Mouse (Mus musculus) T-helper 17 cell (primary cell): ENCODE results near the gene Scg5.

Experiments
- in situ Hi-C, 2 experiments: fragments of 300-600 bp; cut with MboI, MseI; formaldehyde crosslinking; loops; 1 replicate in 1 of 2; 2 replicates in 1 of 2; pipeline ENCODE4 v1.15.1; 2025; ENCODE audit warnings: high pct_unique_total_duplicates in 2 of 2

Scg5 gene

DNA sequence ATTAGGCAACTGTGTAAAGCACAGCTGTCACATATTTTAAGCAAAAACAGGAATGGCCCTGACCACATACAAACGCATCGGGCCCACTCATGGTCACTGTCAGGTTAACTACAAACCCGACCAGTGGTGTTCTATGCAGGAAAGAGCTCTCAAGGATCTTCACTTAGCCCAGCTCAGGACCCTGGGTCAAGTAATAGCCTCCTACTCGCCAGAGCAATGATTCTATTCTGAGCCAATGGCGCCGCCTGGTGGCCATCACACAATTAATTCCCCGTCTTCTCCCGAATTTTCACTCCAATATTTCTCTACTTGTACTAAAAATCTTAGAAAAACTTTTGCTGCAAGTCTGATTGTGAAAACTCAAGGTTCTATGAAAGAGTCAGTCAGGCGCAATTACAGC is 21.3 kb downstream of the Scg5 start:
- in situ Hi-C loops: loop anchor here (10.0 to 25.0 kb wide), 2 partner anchors 313 to 1020 kb away; no protein-coding TSS in a partner anchor

DNA sequence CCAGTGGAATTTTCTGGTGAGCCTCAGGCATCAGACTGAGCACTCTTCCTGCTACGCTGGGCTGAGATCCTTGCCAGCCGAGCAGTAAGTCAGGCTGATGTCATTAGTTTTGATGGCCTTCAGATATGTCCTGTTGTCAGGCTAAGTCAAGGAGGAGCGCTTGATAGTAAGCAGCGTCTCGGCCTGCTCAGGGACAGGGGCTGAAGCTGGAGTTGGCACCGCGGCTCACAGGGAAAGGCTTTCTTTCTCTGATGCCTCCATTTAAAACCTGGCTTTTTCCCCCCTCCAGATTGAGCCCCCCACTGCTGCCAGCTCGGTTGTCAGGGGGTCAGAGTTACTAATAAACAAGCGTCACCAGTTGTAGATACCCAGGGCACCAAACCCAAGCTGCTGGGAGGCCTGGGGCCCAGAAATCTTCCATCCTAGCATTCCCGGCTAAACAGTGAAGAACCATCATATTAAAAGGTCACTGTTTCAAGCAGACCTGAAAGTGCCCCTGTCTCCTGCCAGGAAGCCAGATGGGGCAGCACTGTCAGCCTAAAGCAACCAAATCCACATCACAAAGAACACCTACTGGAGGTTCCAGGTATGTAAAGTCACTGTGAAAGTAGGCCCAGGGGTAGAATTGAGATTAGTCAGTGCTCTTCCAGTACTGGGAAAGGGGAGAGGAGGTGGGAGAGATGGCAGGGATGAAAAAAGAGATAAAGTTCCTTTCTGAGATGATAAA is 21.9 kb downstream of the Scg5 start:
- in situ Hi-C loops: loop anchor here (10.0 to 25.0 kb wide), 2 partner anchors 312 to 1020 kb away; no protein-coding TSS in a partner anchor

DNA sequence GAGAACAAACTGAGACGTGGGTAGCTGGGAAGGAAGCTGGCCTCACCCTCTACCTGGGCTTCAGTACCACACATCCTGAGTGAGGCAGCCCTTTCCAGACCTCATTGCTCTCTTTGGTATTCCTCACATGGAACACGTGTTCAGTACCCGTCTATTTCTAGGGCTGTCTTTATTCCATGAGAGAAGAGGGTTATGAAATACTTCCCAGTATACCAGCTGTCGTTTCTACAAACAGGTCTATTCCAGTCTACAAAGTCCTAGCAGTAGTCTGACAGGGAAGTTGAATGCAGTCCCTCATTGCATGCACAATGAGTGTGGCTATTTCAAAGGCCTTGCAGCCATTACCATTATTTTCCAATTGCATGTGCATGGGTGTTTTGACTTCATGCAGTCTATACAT is 23.2 kb downstream of the Scg5 start:
- in situ Hi-C loops: loop anchor here (10.0 to 25.0 kb wide), 2 partner anchors 311 to 1018 kb away; no protein-coding TSS in a partner anchor

DNA sequence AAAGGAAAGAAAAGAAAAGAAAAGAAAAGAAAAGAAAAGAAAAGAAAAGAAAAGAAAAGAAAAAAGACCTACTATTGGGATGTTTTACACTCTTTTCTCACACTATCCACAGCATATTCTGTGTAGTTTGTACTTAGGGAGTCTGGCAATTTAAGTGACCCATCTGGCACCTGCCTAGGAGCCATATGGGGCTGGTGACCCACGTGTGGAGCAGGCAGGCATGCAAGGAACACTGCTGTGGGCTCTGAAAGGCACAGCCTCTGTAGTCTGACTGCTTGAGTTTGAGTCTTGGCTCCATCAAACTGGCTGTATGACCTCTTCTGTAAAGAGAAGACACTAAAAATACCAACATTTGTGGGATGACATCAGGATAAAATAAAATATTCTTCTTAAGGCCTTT is 25.2 kb downstream of the Scg5 start:
- in situ Hi-C loops: loop anchor here (10.0 to 25.0 kb wide), 2 partner anchors 309 to 1016 kb away; no protein-coding TSS in a partner anchor

DNA sequence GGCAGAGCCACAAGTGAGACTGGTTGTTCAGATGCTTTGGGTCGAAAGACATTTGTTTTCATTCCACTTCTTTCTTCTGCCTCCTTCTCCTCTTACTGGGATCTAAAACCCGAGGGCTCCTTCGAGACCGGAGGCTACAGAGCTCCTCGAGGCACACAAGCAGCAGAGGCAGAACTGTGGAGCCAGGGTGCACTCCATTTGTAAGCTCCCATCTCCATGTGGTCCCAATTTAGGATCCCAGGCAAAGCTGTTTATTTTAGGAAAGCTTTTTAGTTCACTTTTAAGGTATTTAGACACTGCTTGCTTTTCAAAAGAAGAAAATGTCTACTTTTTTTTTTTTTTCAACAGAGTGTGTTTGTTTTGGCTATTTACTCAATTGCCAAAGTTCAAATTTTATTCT is 28.1 kb downstream of the Scg5 start:
- in situ Hi-C loops: loop anchor here (10.0 to 25.0 kb wide), 2 partner anchors 306 to 1014 kb away; no protein-coding TSS in a partner anchor

DNA sequence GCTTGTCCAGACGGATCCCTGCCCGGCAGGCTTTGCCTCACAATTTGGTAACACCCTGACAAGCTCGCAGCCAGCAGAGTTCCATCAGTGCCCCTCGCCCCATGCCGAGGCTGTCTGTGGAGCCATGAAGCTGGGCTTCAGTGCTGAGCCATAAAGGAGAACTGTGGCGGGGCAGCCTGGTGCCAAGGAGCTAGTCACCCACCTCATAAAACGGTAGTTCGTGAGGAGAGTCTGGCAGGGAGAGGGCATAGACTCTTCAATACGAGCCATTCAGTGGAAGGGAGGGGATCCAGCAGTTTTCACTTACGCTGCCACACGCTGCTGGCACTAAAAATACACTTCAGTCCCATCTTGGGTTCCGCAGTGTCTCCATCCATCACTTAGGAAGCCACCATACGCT is 30.3 kb downstream of the Scg5 start:
- in situ Hi-C loops: no loop called here

DNA sequence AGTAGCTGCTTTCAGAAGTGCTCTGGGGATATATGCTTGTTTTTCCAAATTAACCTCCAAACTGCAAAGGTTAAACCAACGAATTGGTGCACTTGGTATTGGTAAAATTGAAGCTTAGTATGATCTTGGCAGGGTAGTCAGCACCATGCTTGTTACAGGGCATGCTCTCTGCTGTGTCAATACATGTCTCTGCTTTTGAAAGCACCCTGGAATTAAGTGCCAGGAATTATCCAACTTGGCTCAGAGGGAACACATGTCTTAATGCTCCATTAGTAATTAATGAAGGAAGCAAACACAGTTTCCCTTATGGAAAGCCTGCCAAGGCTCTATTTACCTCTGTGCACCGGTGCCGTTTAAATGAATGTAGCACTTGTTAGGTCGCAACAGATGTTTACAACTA is 33.7 kb downstream of the Scg5 start:
- in situ Hi-C loops: no loop called here

DNA sequence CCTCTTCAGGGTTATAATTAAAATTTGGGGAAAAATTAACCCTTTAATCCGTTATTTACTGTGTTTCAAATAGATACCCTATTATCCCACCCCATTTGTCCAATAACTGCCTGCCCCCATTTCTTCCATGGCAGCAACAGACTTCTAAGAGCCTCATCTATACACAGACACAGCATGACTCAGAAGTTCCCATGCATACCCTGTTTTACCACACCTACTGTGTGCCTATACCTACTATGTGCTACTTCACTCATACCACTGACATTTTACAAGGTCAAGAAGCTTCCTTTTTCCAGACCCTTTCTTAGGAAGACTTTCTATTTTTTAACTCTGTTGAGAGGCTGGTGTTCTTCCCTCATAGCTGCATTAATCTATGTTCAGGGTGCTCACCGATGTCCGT is 35.4 kb downstream of the Scg5 start:
- in situ Hi-C loops: loop anchor here in 1 of 2 experiments (5.0 kb wide), 1 partner anchor 291 kb away; no protein-coding TSS in a partner anchor

DNA sequence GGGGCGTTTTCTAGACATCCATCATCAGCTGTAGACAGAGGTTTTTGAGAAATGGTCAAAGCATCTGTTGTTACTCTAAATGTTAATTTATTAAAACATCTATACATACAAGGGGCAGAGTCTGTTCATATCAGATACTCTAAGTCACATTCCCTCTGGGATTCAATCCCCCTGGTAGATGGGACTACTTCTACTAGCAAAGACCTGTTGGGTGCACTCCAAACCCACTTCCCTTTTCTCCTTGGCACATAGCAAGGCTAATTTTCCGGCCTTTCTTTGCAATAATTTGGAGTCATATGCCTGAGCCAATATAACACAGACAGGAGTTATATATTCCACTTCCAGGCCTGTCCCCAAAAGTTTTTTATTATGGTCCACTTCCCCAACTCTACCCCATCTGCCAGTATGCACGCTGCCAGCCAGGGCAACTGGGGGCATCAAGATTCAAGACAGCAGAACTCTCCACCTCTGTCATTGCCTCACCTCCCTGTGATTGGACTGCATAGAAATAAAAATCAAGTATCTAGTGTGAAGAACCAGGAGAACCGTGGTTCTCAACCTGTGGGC is 40.0 kb downstream of the Scg5 start:
- in situ Hi-C loops: no loop called here

DNA sequence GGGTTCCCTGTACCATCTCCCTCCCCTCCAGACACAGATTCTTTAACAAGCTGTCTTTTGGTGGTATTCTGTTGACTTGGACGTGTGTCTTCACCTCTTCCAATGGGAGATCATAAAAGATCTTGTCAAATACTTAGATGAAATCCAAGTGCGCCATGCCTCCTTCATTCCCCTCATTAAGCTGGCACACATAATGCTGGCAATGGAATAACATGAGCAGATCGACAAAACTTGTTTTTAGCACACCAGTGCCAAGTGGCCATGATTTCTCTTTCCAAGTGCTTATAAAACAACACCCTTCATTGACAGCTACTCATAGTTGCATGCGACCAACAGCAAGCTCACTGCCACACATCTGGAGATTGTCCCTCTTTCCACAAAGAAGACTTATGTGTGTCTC is 41.0 kb downstream of the Scg5 start:
- in situ Hi-C loops: no loop called here

DNA sequence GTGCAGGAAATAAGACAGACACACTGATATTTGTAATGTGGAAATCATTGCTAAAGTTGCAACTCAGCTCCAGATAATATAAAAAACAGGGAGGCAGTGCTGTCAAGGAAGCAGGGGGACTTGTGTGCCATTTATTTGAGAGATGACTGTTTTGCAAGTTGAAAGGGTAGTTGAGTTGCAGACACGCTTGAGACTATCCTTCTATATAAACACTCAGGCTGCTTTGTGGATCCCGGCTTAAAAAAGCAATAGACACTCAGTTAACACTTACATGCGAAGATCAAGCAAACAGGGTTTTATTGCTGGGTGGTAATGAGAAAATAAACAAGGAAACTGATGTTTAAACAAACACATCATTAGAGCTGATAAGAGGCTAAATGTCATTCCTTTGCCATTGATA is 44.1 kb downstream of the Scg5 start:
- in situ Hi-C loops: no loop called here

DNA sequence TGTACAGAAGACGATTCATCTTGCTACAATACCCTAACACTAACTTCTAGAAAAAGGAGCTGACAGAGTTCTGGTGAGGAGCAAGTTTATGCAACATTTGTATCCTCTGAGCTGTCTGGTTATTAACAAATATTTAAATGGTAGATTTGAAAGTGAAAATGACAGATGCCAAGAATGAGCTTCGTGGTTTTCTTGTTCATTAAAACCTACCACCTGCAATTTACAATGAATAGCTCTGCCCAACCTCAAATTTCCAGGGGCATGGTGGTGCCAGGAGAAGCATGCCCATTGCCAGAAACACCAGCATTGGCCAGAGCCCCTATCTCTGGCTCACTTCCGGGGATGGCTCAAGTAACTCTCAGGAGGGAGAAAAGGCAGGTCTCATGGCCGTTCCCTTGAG is 47.4 kb downstream of the Scg5 start:
- in situ Hi-C loops: no loop called here

DNA sequence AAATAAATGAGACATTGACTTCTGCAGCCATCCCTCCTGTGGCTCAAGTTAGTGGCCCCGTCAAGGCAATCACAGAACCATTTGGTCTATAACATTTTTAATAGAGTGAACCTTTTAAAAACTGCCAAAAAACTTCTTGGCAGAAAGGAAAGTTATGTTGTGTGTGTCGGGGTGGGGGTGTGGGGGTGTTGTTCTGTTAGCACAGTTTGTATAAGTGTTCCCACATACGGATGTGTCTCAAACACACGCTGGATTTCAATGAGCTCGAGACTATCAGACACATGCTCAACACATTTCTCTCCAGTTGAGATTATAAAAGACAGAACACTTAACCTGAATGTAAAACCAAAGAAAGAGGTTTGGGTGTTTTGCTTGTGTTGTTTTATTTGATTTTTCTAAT is 47.8 kb downstream of the Scg5 start:
- in situ Hi-C loops: no loop called here

DNA sequence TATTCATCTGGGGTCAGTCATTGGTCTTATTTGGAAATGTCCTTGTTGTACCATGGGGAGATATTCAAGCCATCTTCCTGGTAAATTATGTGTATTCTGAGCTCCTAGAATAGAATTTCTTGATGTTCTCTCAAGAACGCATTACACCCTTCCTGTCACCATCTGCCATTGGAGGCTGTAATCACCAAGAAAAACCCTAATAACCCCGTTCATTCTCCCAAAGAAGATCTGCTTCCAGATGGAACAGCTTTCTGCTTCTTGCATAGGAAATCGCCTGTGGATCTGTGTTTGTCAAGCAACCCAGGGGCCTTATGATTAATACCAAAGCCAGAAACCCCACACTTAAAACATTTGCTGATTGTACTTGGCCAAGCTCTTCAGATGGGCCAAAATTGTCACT is 49.6 kb downstream of the Scg5 start:
- in situ Hi-C loops: no loop called here

DNA sequence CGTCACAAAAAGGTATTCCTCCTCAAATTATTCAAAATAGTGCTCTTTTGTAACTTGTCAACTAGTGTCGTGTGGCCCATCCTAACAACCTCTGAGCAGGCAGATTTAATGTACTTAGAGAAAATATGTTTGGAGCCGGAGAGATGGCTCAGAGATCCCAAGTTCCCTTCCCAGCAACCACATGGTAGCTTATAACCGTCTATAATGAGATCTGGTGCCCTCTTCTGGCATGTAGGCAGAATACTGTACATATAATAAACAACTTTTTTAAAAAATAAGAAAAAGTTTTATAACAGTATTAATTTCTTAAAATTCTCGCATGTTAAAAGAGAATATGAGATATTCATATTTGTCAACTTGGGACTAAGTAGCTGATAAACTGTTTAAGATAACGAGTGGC is 50.9 kb downstream of the Scg5 start:
- in situ Hi-C loops: no loop called here

DNA sequence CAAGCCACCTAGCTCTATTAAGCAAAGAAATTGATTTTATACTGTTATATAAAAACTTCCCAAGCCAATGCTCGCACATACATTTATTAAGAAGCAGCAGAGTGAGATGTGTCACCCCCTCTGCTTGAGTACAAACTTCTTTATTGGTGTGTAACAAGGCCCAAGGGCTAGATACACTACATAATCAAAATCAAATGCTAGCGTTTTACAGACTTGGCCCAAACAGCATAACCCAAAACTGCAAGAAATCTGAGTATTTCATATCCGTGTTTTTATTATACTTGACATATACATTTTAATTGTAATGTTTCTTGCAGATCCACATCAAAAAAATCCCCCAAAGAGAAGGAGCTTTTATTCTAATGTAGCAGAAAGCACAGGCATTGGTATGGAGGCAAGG is 52.6 kb downstream of the Scg5 start:
- in situ Hi-C loops: no loop called here

DNA sequence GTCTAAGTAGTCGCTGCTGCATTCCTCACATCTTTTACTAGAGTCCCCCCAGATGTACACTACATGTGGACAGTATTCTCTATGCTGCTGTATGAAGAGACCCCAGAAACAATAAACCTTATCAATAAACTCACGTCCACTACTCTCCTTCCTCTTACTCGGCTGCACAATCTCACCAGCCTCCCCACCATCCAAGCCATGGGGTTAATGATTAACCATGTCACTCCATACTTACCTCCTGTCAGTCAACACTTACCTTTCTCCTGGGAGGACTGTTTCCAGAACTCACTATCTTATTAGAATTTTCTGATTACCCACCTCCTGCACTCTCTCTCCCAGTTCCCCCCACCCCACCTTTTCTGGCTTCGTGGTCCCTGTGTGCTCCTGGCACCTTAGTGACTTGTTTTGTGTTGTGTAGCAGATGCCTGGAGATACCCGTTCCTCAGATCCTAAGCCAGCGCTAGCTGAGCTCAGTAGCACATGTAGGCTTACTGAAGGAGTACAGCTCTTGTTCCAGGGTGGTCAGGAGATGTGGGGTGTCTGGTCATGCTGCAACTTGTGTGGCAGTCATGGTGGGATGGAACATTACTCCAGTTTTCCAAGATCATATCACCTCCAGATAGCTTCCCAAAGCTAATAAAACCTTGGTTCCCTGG is 54.6 kb downstream of the Scg5 start:
- in situ Hi-C loops: no loop called here

DNA sequence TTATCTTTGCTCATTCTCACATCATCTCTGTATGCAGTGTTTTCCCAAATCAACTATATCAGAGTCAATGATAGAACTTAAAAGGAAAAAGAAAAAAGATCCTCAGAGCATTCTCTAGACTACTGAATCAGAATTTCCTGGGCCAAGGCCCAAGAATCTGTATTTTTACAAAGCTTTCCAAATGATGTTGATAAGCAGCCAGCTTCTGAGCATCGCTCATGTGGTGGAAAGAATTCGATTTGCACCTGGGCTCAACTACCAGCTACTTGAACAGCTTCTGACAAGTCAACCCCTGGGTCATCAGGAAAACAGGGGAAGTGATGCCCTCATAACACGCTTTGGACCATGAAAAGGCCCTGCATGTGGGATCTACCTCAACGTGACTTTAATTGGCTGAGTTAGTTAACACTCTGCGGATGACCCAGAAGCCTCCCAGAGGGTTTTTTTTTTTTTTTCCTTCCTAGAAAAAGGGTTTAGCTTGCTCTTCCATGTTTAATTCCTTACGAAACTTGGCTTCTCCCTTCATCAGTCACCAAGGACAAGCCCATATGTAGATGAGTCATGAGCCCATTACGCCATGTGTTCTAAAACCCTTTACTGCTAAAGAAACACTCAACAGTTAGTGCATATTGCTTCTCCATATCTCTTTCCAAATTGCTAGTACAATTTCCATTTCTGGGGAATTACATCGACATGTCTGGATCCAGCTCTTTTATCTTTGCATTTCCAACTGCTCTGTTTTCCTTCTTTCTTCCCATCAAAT is 60.2 kb downstream of the Scg5 start:
- in situ Hi-C loops: no loop called here

DNA sequence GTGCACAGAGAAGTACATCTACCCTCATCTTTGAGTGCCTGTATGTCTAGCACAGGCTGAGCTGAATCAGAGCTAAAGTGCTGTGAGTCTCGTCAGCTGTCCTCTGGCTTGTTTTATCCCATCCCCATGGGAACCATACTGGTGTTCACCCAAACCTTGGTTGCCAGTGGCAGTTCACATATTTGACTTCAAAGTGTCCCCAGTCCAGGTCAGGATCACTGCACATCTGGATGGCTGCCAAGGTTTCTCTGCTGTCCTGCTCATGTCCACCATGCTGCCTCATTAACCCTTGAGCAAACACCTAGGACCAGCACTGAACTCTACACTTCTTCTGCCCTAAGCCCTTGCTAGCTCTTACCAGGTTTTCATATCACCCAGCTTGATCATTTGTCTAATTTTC is 63.0 kb downstream of the Scg5 start:
- in situ Hi-C loops: no loop called here

DNA sequence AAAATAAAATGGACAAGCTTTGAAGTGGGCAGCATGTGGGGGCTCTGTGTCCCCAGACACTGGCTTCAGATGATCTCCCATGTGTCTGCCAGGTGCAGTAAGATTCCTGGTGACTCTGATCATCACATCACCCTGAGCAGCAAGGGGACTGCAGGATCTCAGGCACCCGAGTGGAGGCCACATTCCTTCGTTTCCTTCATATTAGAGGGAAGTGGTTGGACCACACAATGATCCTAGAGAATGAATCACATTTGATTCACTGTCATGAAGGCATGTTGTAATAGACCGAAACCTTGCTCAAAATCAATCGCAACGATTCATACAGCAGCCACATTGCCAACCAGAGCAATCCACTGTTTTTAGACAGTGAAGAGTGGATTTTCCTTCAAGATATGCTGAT is 64.0 kb downstream of the Scg5 start:
- in situ Hi-C loops: no loop called here

DNA sequence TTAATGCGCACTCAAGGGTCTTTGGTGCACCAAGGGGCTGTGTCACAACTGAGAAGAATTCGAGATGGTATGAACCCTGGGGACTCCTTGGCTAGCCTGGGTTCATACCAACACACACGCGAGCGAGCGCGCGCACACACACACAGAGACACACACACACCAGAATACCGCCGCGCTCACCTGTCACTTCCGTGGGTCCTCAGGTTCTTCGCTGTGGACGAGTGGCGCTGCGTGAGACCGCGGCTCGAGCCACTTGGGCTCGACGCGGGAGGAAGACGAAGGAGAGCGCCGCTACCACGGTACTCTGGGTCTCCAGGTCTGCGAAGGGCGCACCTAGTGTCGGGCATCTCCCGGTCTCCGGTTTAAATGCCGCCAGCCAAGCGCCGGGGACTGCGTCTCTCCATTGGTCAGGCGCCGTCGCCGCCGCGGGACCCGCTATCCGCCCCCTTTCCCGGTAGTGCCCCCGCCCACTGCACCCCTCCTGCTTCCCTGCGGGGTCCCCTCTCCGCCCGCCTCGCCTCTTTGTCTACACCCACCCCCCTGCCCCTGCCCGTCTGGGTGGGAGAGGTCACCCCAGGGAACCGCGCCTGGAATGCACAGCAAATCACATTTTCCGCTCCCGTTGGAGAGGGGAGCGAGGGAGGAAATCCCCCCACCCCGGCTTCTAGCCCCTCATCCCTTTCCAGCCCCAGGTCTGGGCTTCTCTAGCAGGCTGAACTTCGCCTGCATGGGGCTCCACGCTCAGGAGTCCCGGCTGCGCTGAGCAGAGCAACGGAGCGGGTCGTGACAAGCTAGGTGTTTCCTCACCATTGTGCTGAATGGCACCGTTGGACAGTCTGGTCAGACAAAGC is 70.4 kb downstream of the Scg5 start, which contains the start of gene Grem1:
Gene Grem1 (minus strand): TSS at position 336 of the 851 bp plus-strand sequence.
- in situ Hi-C loops: no loop called here
